Mouse (Mus musculus) megakaryocyte, embryonic 14.5 days (primary cell): ENCODE measurements around the gene Ankdd1a. TPM values are rescaled to one million over a fixed set of nuclear protein-coding genes. Genes with fewer than 3 reads are reported as not detected.

Experiments
- H3K27me3 ChIP-seq: replicated peaks from 2 replicates; pipeline ENCODE3; 2012; ENCODE audit warnings: inconsistent platforms
- H3K36me3 ChIP-seq: replicated peaks from 2 replicates; pipeline ENCODE3; 2012; ENCODE audit warnings: low read length, inconsistent platforms, mixed read lengths
- H3K4me1 ChIP-seq: 2 replicates; pipeline ENCODE4 v1.6.1; 2012; ENCODE audit warnings: inconsistent platforms
- H3K4me3 ChIP-seq: replicated peaks from 2 replicates; pipeline ENCODE3; 2012; ENCODE audit warnings: moderate library complexity, mild to moderate bottlenecking, inconsistent platforms
- H3K9me3 ChIP-seq: 2 replicates; pipeline ENCODE4 v1.6.1; 2012; ENCODE audit warnings: inconsistent platforms
- FLI1 ChIP-seq: IDR thresholded peaks from 2 replicates; pipeline ENCODE4 v1.6.1; 2012; ENCODE audit warnings: low read length, inconsistent platforms, mixed read lengths
- GATA1 ChIP-seq: IDR thresholded peaks from 3 replicates; pipeline ENCODE4 v1.6.1; 2012; ENCODE audit warnings: mixed read lengths, low read length, inconsistent platforms, borderline replicate concordance
- polyA plus RNA-seq: library from polyadenylated mRNA; stranded (reverse); fragments of >175 nt; gene quantifications from 2 replicates; pipeline ENCODE4 v1.2.3, GENCODE M21; 2012; ENCODE audit warnings: low replicate concordance; ENCODE audit not compliant: insufficient read depth

Gene Ankdd1a
- polyA plus RNA-seq, 1 experiment = not detected

- TF ChIP-seq GATA1 = no peak
- no peak for TF ChIP-seq FLI1
- H3K36me3 ChIP-seq = peaks cover 40% of the 10 kb centered on the region
- no peaks in the 10 kb centered on the region for H3K9me3 ChIP-seq
- peak overlapping the region; percentile 65 for H3K4me3 ChIP-seq
- H3K27me3 ChIP-seq = no peaks in the 10 kb centered on the region
- H3K4me1 ChIP-seq = peaks cover 100% of the 10 kb centered on the region
Measured at GRCm38 (mm10) chr9:65534111-65534510, 14.1 kb upstream of the Ankdd1a start.

DNA sequence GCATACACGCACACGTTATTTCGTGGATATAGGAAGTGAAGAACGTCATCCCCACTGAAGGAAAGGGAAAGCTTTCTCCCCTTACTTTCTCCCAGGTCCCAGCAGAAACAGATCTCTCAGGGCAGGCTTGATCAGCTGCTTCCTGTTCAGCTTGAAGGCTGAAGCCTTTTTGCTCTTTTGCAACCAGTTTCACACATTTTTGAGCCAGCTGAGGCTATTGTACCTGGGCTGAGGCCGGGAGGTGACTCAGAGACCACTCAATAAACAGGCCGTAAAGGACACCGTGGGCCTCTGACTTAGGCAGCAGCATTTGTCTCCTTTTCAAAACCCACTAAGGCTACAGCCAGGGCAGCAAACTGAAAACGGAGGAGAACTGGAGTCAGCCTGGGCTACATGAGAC lies 13.0 kb upstream of the Ankdd1a start:
- no peak for TF ChIP-seq FLI1
- TF ChIP-seq GATA1 = no peak
- Histone ChIP-seq H3K27me3 (no peaks in the 10 kb centered on the region), H3K4me1 (peaks cover 100% of the 10 kb centered on the region)

GRCm38 (mm10) chr9:65531283-65531682 lies 11.3 kb upstream of the Ankdd1a start:
- Histone ChIP-seq H3K36me3 (peaks cover 30% of the 10 kb centered on the region), H3K4me1 (peaks cover 100% of the 10 kb centered on the region), H3K9me3 (no peaks in the 10 kb centered on the region), H3K4me3 (no peak overlapping the region), H3K27me3 (no peaks in the 10 kb centered on the region)
- TF ChIP-seq GATA1 (no peak), FLI1 (no peak)

More for the DNA sequence above, 13.0 kb upstream of the Ankdd1a start:
- Histone ChIP-seq H3K4me3 (no peak overlapping the region), H3K36me3 (peaks cover 36% of the 10 kb centered on the region), H3K9me3 (no peaks in the 10 kb centered on the region)

DNA sequence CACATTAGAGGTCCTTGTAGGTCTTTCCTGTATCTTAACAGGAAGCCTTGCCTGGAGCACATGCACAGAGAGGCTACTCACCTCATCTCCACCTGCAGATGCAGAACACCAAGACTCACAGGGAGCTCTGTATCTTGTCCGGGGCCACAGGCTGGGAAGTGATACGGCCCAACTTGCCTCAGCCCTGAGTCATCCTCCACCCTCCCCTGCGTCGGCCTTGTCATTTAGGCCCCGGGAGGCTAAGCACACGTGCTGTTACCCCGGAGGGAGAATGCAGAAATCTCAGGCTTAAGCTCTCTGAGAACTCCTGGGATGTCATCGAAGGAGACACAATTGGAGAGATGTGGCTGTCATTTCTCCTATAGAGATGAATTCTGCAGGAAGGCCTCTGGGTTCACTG lies 9.7 kb upstream of the Ankdd1a start:
- H3K9me3 ChIP-seq = no peaks in the 10 kb centered on the region
- peak overlapping the region; percentile 82 for H3K4me3 ChIP-seq
- peaks cover 100% of the 10 kb centered on the region for H3K4me1 ChIP-seq

DNA sequence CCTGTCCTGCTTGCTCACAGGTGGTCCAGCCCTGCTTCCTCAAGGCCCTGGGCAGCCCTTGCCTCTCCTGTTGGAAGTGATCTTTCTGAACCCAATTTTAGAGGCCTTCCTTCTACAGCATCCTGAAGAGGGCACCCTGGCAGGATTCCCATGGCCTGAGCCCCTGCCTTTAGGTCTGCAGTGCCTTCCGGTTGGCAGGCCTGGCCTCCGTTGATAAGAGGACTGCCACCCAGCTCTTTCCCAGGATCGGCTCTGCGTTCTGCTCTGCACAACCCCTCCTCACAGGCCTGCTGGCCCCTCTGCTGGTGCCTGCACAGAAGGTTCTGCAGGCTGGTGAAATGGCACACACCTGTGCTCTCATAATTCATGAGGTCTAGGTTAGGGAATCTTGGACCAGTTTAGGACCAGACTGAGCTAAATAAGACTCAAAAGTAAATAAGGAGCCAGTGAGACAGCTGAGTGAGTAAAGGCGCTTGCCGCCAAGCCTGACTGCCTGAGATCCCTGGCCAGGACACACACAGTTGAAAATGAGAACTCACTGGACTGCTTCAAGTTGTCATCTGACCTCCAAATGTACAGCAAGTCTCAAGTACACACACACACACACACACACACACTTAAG lies 8.5 kb upstream of the Ankdd1a start:
- H3K4me1 ChIP-seq = peaks cover 100% of the 10 kb centered on the region
- H3K4me3 ChIP-seq = peak overlapping the region; percentile 83
- TF ChIP-seq GATA1 (peak; percentile 71; the same call in 1 of the 3 replicates), FLI1 (peak; percentile 73; the same call in 1 of the 2 replicates)
- H3K9me3 ChIP-seq = no peaks in the 10 kb centered on the region
- H3K27me3 ChIP-seq = no peaks in the 10 kb centered on the region
- H3K36me3 ChIP-seq = peaks cover 31% of the 10 kb centered on the region

More for the DNA sequence above, 9.7 kb upstream of the Ankdd1a start:
- Histone ChIP-seq H3K36me3 (peaks cover 34% of the 10 kb centered on the region), H3K27me3 (no peaks in the 10 kb centered on the region)
- no peak for TF ChIP-seq GATA1
- no peak for TF ChIP-seq FLI1

DNA sequence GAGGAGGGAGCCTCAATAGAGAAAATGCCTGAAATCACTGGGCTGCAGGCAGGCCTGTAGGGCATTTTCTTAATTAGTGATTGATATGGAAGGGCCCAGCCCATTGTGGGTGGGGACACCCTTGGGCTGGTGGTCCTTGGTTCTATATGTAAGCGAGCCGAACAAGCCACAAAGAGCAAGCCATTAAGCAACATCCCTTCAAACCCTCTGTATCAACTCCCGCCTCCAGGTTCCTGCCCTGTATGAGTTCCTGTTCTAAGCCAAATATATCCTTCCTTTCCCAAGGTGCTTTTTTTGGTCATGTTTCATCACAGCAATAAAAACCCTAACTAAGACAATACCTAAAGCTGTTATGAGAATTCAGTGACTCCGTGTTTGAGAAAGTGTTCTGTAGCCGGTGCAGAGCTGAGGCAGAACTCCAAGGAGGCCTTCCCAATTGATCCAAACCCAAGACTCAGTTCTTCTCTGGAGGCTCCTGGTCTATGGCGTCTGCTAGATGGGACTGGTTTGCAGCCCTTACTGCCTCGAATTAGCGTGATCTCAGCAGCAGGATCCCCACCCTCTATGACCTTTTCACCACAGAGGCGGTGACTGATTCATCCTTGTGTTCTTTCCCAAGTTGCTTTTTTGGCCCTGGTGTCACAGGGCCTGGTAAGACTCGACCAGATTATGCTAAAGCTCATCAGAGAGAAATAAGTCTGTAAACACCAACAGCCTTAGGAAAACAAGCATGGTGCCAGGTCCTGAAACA lies 5.6 kb upstream of the Ankdd1a start:
- no peaks in the 10 kb centered on the region for H3K27me3 ChIP-seq
- H3K9me3 ChIP-seq = no peaks in the 10 kb centered on the region
- TF ChIP-seq FLI1 (no peak), GATA1 (no peak)
- H3K4me3 ChIP-seq = no peak overlapping the region
- H3K4me1 ChIP-seq = peaks cover 84% of the 10 kb centered on the region
- H3K36me3 ChIP-seq = peaks cover 30% of the 10 kb centered on the region

DNA sequence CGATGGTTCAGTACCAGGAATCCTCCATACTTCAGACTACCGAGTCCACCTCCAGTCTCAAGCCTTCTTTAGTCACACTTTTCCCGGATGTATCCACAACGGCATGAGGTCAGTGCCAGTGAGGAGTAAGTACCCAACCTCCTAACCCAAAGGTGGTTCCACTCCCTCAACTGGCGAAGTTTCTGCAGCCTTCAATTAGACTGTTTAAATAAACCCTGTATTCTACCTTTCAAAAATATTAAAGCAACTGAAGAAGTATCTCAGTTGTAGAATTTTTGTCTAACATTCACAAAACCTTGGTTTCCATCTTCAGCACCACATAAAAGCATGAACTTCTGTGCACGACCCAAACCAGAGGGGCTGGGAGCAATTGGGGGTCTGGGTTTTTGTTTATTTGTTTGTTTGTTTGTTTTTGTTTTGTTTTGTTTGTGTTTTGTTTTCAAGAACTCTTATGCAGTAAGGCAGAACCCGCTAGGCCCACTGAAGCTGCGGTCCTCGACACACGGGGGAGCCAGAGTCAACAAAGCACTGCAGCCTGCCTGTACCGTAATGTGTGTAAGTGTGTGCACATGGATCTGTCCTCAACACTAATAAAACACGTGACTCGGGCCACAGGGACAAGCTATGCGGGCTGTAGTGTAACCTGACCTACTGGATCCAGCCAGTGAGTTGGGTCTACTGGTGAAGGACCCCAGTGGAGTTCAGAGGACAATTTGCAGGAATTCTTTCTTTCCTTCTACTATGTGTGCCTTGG lies 3.8 kb upstream of the Ankdd1a start:
- Histone ChIP-seq H3K36me3 (peaks cover 31% of the 10 kb centered on the region), H3K4me1 (peaks cover 82% of the 10 kb centered on the region), H3K4me3 (peak overlapping the region; percentile 62), H3K27me3 (no peaks in the 10 kb centered on the region), H3K9me3 (no peaks in the 10 kb centered on the region)
- no peak for TF ChIP-seq FLI1
- TF ChIP-seq GATA1 = no peak

- Histone ChIP-seq H3K27me3 (peaks cover 7% of the 10 kb centered on the region), H3K36me3 (peaks cover 21% of the 10 kb centered on the region), H3K4me3 (no peak overlapping the region), H3K4me1 (peaks cover 58% of the 10 kb centered on the region), H3K9me3 (no peaks in the 10 kb centered on the region)
- TF ChIP-seq FLI1 (no peak), GATA1 (no peak)
Measured at GRCm38 (mm10) chr9:65520505-65520876, 498 bp upstream of the Ankdd1a start.

- no peaks in the 10 kb centered on the region for H3K9me3 ChIP-seq
- peaks cover 22% of the 10 kb centered on the region for H3K4me1 ChIP-seq
- no peak overlapping the region for H3K4me3 ChIP-seq
- H3K36me3 ChIP-seq = peaks cover 33% of the 10 kb centered on the region
- H3K27me3 ChIP-seq = peaks cover 54% of the 10 kb centered on the region
- TF ChIP-seq GATA1 = no peak
- TF ChIP-seq FLI1 = no peak
Measured at GRCm38 (mm10) chr9:65514851-65515261, 5.1 kb downstream of the Ankdd1a start.

DNA sequence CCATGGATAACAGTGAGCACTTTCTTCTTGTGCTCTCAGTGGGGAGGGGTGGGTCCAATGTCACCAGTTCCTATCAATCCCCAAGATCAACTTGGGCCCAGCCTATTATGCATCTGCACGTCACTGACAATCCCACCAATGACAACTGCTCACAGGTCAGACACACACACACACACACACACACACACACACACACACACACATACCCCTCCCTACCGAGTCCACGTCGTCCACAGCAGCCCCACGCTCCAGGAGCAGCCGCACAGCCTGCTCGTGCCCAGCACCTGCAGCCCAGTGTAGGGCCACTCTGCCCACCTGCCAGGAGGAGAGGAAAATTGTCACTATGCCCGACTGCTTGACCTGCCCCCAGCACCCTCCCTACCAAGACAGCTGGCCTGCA lies 5.6 kb downstream of the Ankdd1a start:
- peaks cover 58% of the 10 kb centered on the region for H3K27me3 ChIP-seq
- TF ChIP-seq GATA1 = no peak
- TF ChIP-seq FLI1 = no peak
- no peak overlapping the region for H3K4me3 ChIP-seq
- H3K4me1 ChIP-seq = peaks cover 20% of the 10 kb centered on the region
- H3K36me3 ChIP-seq = peaks cover 37% of the 10 kb centered on the region
- H3K9me3 ChIP-seq = no peaks in the 10 kb centered on the region
